Mouse (Mus musculus) brain, embryonic 14.5 days (tissue): Measurements from ENCODE around the gene Tle6. TPM values are rescaled to one million over a fixed set of nuclear protein-coding genes. Genes with fewer than 3 reads are reported as not detected.
"Not testable (repeated sequence)": the region's sequence is repeated elsewhere in the genome, so short reads cannot be mapped to it uniquely, and the experiment has no call there.

Experiments used
- DNase-seq: peaks from one replicate; pipeline ENCODE4 v3.0.0-alpha.2; 2011; ENCODE audit warnings: low read depth
- CTCF ChIP-seq: fragments of 200-500 bp; IDR thresholded peaks from 2 replicates; pipeline ENCODE4 v1.5.1; 2012; ENCODE audit warnings: inconsistent platforms, mild to moderate bottlenecking, moderate library complexity, borderline replicate concordance; ENCODE audit not compliant: insufficient read depth, insufficient read length; ENCODE audit errors: extremely low read depth
- POLR2A ChIP-seq: fragments of 200-500 bp; IDR thresholded peaks from 2 replicates; pipeline ENCODE4 v1.6.1; 2012; ENCODE audit warnings: mild to moderate bottlenecking, inconsistent platforms, borderline replicate concordance; ENCODE audit not compliant: poor library complexity, insufficient read depth, insufficient read length, severe bottlenecking; ENCODE audit errors: extremely low read depth
- polyA plus RNA-seq: library from polyadenylated mRNA; depleted of rRNA; stranded (reverse); fragments of >200 nt; gene quantifications from 2 replicates; pipeline ENCODE4 v1.2.3, GENCODE M21; 2012; rRNA removed

Gene Tle6
- polyA plus RNA-seq, result 5.3 and 8.2 TPM in 2 replicates

- no peak for TF ChIP-seq CTCF
- TF ChIP-seq POLR2A, result no peak
- DNase-seq, result peak; percentile 98
Measured at GRCm38 (mm10) chr10:81600738-81601203, at the start of gene Tle6. Gene Tle6 (minus strand): TSS chr10:81601073.

DNA sequence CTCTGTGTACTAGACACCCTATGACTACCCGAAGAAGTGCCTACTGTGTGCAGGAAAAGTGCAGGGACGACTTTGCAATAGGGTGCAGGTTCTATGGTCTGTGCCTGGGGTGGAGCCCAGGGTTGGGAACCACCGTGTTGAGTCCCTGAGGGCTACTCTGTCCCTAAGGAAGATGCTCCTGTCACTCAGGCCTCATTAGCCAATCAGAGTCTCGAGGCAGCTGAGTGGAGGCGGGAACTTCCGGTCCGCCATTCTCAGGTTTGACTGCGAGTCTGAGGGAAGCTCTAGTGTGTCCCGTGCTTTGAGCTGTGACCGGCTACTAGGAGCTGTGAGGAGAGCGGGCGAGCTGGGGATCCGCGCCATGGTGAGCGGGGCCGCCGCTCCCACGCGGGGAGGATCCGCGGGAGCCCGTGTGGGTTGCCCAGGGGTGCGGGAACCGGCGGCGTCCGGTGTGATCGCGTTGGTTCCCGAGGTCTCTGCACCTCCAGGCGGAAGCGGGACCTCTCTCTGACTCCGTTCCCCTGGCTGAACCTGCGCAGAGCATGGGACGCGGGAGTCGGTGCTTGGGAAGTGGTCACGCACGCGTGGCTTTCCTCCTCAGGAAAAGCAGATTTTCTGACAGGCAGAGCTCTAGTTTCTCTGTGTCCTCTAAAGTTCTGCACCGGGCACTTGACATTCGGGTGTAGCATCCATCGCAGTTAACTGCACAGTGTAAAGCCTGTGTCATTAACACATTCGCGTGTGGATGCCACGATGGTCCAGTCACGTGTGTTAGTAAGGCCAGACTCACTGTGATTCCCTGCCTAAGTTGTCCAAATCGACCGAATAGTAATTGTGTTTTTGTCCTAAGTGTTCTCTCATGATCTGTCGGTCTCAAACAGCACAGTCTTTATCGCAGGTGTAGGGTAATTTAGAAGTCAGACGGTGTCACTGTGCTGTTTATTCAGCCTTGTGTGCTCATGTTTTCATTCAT is 48.2 kb upstream of the Tle6 start, which contains the start of gene Gm10778:
Gene Gm10778 (plus strand): TSS at position 257 of the 973 bp plus-strand sequence.
- peak; percentile 95 for DNase-seq
- 0 out of 2 replicates have a peak, but pooled peaks have one; percentile 7 for TF ChIP-seq POLR2A

GRCm38 (mm10) chr10:81646015-81646555 is 45.2 kb upstream of the Tle6 start:
- DNase-seq, result no peak
- no peak for TF ChIP-seq POLR2A
- no peak for TF ChIP-seq CTCF

- no peak for TF ChIP-seq CTCF
- TF ChIP-seq POLR2A, result no peak
- no peak for DNase-seq
Measured at GRCm38 (mm10) chr10:81645391-81645790, 44.5 kb upstream of the Tle6 start.

DNA sequence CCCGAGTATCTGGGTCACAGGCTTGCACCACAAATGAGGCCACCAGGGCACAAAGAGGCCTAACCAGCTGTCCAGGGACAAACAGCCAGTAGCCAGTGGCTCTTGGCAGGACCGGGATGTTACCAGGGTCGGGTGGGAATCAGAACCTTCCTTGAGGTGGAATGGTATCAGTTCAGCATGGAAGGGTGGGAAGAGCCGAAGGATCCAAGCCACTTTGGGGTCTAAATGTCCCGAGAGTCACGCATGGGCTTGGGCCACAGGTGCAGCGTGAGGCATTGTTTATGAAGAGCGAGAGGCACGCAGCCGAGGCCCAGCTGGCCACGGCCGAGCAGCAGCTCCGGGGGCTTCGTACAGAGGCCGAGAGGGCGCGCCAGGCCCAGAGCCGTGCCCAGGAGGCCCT is 43.8 kb upstream of the Tle6 start:
- DNase-seq, result no peak
- no peak for TF ChIP-seq CTCF
- TF ChIP-seq POLR2A, result no peak

GRCm38 (mm10) chr10:81644162-81644561 is 43.3 kb upstream of the Tle6 start:
- DNase-seq, result no peak
- TF ChIP-seq CTCF, result no peak
- TF ChIP-seq POLR2A, result no peak

- DNase-seq, result peak; percentile 98
- TF ChIP-seq POLR2A, result peak; percentile 92
- TF ChIP-seq CTCF, result peak; percentile 56; the same call in 1 of the 2 replicates
Measured at GRCm38 (mm10) chr10:81643449-81644055, 42.7 kb upstream of the Tle6 start.

- TF ChIP-seq CTCF (no peak), POLR2A (no peak)
- peak; percentile 9 for DNase-seq
Measured at GRCm38 (mm10) chr10:81642648-81643448, 42.0 kb upstream of the Tle6 start.

DNA sequence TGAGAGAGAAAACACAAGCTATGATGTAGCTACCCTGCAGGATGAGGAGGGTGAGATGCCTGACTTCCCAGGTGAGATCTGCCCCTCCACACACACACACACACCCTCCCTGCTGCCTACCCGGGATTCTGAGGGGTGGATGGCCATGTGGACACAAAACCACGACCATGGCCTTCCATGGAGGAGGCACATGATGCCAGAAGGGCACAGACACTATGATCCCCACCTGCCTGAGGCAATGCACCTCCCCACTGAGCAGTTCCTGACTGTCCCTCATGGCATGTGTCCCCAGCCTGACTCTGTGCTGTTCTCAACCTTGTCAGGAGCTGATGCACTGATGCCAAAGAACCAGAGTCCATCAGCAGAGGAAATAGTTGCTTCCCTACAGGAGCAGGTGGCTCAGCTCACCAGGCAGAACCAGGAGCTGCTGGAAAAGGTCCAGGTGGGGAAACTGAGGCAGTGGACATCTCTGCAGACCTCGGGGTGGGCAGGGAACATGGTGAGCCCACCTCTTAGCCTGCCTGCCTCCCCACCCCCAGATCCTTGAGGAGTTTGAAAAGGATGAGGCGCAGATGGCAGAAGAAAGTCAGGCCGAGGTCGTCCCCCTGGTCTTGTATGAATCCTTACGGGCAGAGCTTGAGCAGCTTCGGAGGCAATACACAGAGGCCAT is 41.2 kb upstream of the Tle6 start:
- no peak for DNase-seq
- TF ChIP-seq CTCF (no peak), POLR2A (no peak)

DNA sequence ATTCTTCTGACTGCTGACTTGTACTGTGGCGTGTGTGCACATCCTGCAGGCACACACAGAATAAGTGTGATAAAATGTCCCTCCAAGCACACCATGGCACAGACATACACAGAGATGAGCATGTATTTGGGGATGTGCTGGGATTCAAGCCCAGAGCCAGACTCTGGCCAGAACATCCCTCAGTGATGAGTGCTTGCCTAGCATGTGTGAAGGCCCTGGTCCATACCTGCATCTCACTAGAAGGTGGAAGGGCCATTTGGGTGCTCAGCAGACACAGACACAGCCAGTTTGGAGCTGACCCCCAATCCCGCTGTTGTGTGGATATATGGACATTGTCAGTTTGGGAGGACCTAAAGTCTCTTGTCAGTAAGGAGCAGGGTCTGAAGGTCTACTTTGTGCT is 40.7 kb upstream of the Tle6 start:
- TF ChIP-seq CTCF, result no peak
- no peak for TF ChIP-seq POLR2A

GRCm38 (mm10) chr10:81640825-81641224 is 40.0 kb upstream of the Tle6 start:
- not testable (repeated sequence) for DNase-seq

More for the DNA sequence above, 40.7 kb upstream of the Tle6 start:
- DNase-seq, result no peak

DNA sequence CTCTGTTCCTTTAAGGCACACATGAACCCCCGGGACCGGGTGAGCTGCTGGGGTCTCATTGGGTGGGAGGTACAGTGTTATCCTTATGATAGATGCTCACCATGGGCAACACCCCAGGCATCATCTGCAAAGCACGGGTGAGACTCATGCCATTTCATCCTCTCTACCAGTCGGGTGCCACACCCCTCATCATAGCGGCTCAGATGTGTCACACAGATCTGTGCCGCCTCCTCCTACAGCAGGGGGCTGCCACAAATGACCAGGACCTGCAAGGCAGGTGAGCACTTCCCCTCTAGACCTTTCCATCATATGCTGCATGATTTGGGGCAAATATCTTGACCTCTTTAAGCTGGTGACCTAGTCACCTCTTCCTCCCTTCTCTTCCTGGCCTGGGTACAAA is 37.2 kb upstream of the Tle6 start:
- no peak for DNase-seq

More for the DNA sequence above, 37.2 kb upstream of the Tle6 start:
- TF ChIP-seq CTCF, result no peak
- no peak for TF ChIP-seq POLR2A
